Mouse (Mus musculus) Patski (cell line): ENCODE measurements at regions not wholly inside any gene's neighbourhood (a gene's known extent, or its start where the extent isn't known, plus 50 kb on each side); places are given as distances from the start of the nearest gene placed in this dataset.

Source experiments
- ATAC-seq: fragments of 100-300 bp; one replicate; pipeline ENCODE4 v1.8.0; 2021
- CTCF ChIA-PET: fragments of 350-600 bp; sonication (Branson Sonifier 250); formaldehyde crosslinking; loops from one replicate; lab custom pipeline; 2022; ENCODE audit warnings: inconsistent platforms; lab: Charles Lee
- POLR2A ChIA-PET: fragments of 350-600 bp; sonication (Branson Sonifier 250); formaldehyde crosslinking; loops from one replicate; lab custom pipeline; 2022; ENCODE audit warnings: antibody characterized with exemption, inconsistent platforms; lab: Charles Lee
- DNase-seq: peaks from one replicate; pipeline ENCODE4 v3.0.0-alpha.2; 2011; ENCODE audit warnings: low read depth, low spot score
- H3K27me3 ChIP-seq: fragments of 371-371 bp; one replicate; pipeline ENCODE4 v1.5.1; 2021
- CTCF ChIP-seq: fragments of 100-300 bp; IDR thresholded peaks from one replicate; pipeline ENCODE4 v1.5.1; 2021
- in situ Hi-C: fragments of 300-500 bp; cut with MboI; formaldehyde crosslinking; loops from 3 replicates; pipeline ENCODE4 v1.11.1; 2018; ENCODE audit warnings: low pct_unique_long_range_greater_than_20kb, mixed read lengths

GRCm38 (mm10) chr15:93653378-93653777 lies 57.7 kb upstream of the Prickle1 start:
- no peaks in the 10 kb centered on the region for H3K27me3 ChIP-seq
- no peak for DNase-seq
- in situ Hi-C loops = no loop called here
- no peak for TF ChIP-seq CTCF
- ChIA-PET CTCF (no interaction called here), POLR2A (no interaction called here)
- no peak for ATAC-seq

GRCm38 (mm10) chr15:93650981-93651757 lies 55.5 kb upstream of the Prickle1 start:
- POLR2A ChIA-PET = interaction anchor here (0.6 to 0.8 kb wide), 4 partner anchors 31 to 141 kb away, joined by 3 to 7 read pairs (median 3); no protein-coding TSS in a partner anchor
- no peak for TF ChIP-seq CTCF
- DNase-seq (no peak), ATAC-seq (peak; percentile 28)
- no peaks in the 10 kb centered on the region for H3K27me3 ChIP-seq
- CTCF ChIA-PET = interaction anchor here (0.6 to 1.3 kb wide), 3 partner anchors 38 to 71 kb away, joined by 3 read pairs; no protein-coding TSS in a partner anchor
- in situ Hi-C loops = no loop called here

- CTCF ChIA-PET = no interaction called here
- TF ChIP-seq CTCF = no peak
- ATAC-seq = no peak
- in situ Hi-C loops = no loop called here
- POLR2A ChIA-PET = interaction anchor here (0.6 kb wide), 1 partner anchor 64 kb away, joined by 3 read pairs; no protein-coding TSS in a partner anchor
- H3K27me3 ChIP-seq = no peaks in the 10 kb centered on the region
- no peak for DNase-seq
Observed at GRCm38 (mm10) chr15:93650009-93650522, 54.4 kb upstream of the Prickle1 start.

- POLR2A ChIA-PET = no interaction called here
- TF ChIP-seq CTCF = no peak
- CTCF ChIA-PET = no interaction called here
- no peaks in the 10 kb centered on the region for H3K27me3 ChIP-seq
- ATAC-seq (no peak), DNase-seq (no peak)
- in situ Hi-C loops = no loop called here
Observed at GRCm38 (mm10) chr15:93648646-93649045, 53.0 kb upstream of the Prickle1 start.

GRCm38 (mm10) chr15:93646820-93647219 lies 51.1 kb upstream of the Prickle1 start:
- in situ Hi-C loops = no loop called here
- CTCF ChIA-PET = interaction anchor here (0.8 kb wide), 1 partner anchor 9 kb away, joined by 3 read pairs; no protein-coding TSS in a partner anchor
- POLR2A ChIA-PET = no interaction called here
- DNase-seq (no peak), ATAC-seq (no peak)
- H3K27me3 ChIP-seq = no peaks in the 10 kb centered on the region
- TF ChIP-seq CTCF = no peak

- in situ Hi-C loops = no loop called here
- DNase-seq (no peak), ATAC-seq (no peak)
- CTCF ChIA-PET = no interaction called here
- H3K27me3 ChIP-seq = no peaks in the 10 kb centered on the region
- no peak for TF ChIP-seq CTCF
- POLR2A ChIA-PET = no interaction called here
Observed at GRCm38 (mm10) chr15:93645950-93646349, 50.3 kb upstream of the Prickle1 start.
